Mouse (Mus musculus) cortical plate, adult 2 months (tissue): ENCODE measurements around the gene Prrx2. TPM values are rescaled to one million over a fixed set of nuclear protein-coding genes. Genes with fewer than 3 reads are reported as not detected.
"Not testable (repeated sequence)": the region's sequence is repeated elsewhere in the genome, so short reads cannot be mapped to it uniquely, and the experiment has no call there.

Experiments
- H3K27ac ChIP-seq: fragments of 200-500 bp; 2 replicates; pipeline ENCODE4 v1.5.1; 2012; ENCODE audit warnings: low read length, control low read depth, inconsistent platforms; ENCODE audit not compliant: insufficient read depth
- H3K4me1 ChIP-seq: fragments of 200-500 bp; 2 replicates; pipeline ENCODE4 v1.6.1; 2011; ENCODE audit warnings: low read length; ENCODE audit not compliant: control insufficient read depth, insufficient read depth
- H3K4me3 ChIP-seq: fragments of 200-500 bp; 2 replicates; pipeline ENCODE4 v1.5.1; 2011; ENCODE audit warnings: mild to moderate bottlenecking, low read length, control low read depth; ENCODE audit not compliant: insufficient read depth
- CTCF ChIP-seq: fragments of 200-500 bp; IDR thresholded peaks from 2 replicates; pipeline ENCODE4 v1.5.1; 2011; ENCODE audit warnings: mild to moderate bottlenecking, control low read depth, low read length; ENCODE audit not compliant: insufficient read depth; ENCODE audit errors: extremely low read depth
- POLR2A ChIP-seq: fragments of 200-500 bp; IDR thresholded peaks from 2 replicates; pipeline ENCODE4 v1.6.1; 2011; ENCODE audit warnings: mild to moderate bottlenecking, low read length, control low read depth; ENCODE audit not compliant: insufficient read depth; ENCODE audit errors: extremely low read depth
- polyA plus RNA-seq: library from polyadenylated mRNA; depleted of rRNA; stranded (reverse); fragments of >200 nt; gene quantifications from 2 replicates; pipeline ENCODE4 v1.2.3, GENCODE M21; 2012; rRNA removed

Prrx2 gene
- polyA plus RNA-seq, 1 experiment, result 2.3 TPM

GRCm38 (mm10) chr2:30927844-30928628 lies 93.3 kb downstream of the Prrx2 start:
- TF ChIP-seq CTCF, result peak; percentile 86
- TF ChIP-seq POLR2A, result no peak
- no peaks in the 10 kb centered on the region for H3K4me1 ChIP-seq
- H3K27ac ChIP-seq, result no peak overlapping the region
- no peak overlapping the region for H3K4me3 ChIP-seq

- H3K27ac ChIP-seq, result no peak overlapping the region
- TF ChIP-seq CTCF, result no peak
- TF ChIP-seq POLR2A, result no peak
- H3K4me1 ChIP-seq, result no peaks in the 10 kb centered on the region
- H3K4me3 ChIP-seq, result peak overlapping the region; percentile 26; the same call in 1 of the 2 replicates
Observed at GRCm38 (mm10) chr2:30928893-30929482, 94.2 kb downstream of the Prrx2 start.

- Histone ChIP-seq H3K27ac (0 out of 2 replicates have a peak within 1 kb of the TSS, but pooled peaks have one; percentile 2), H3K4me1 (no peaks in the 10 kb centered on the region), H3K4me3 (peak within 1 kb of the TSS; percentile 26)
- TF ChIP-seq POLR2A, result no peak
- TF ChIP-seq CTCF, result peak; percentile 39
Observed at GRCm38 (mm10) chr2:30929483-30930045, 94.8 kb downstream of the Prrx2 start, which contains the start of gene Ptges. Gene Ptges, minus strand, starts transcription at chr2:30929863.

GRCm38 (mm10) chr2:30930846-30931245 lies 96.1 kb downstream of the Prrx2 start:
- not testable (repeated sequence) for H3K27ac ChIP-seq, H3K4me3 ChIP-seq, H3K4me1 ChIP-seq

Other genes with a start within 250 kb of the Prrx2 start
- gene Cstad, start 239.9 kb upstream of the Prrx2 start, polyA plus RNA-seq, result 5.3 and 6.4 TPM in 2 replicates
- gene 1700001O22Rik, start 31.3 kb upstream of the Prrx2 start, polyA plus RNA-seq, result 13.5 and 17.5 TPM in 2 replicates
- gene Ntmt1, start 27.1 kb upstream of the Prrx2 start, polyA plus RNA-seq, result 47.1 TPM in 2 replicates
- gene Asb6, start 4.6 kb upstream of the Prrx2 start, polyA plus RNA-seq, result 44.1 and 45.8 TPM in 2 replicates
- gene Ptges, start 94.9 kb downstream of the Prrx2 start, polyA plus RNA-seq, result 6.3 and 7.2 TPM in 2 replicates
- 35.9 and 39.1 TPM in 2 replicates for gene Tor1b, start 118.0 kb downstream of the Prrx2 start, polyA plus RNA-seq
- 52.5 and 56.5 TPM in 2 replicates for gene Tor1a, start 133.0 kb downstream of the Prrx2 start, polyA plus RNA-seq
- gene BC005624, start 147.2 kb downstream of the Prrx2 start, polyA plus RNA-seq, result 113 and 117 TPM in 2 replicates
- 50.6 and 53.1 TPM in 2 replicates for gene Usp20, start 147.3 kb downstream of the Prrx2 start, polyA plus RNA-seq